Mouse (Mus musculus) mesoderm, embryonic 11.5 days (tissue): ENCODE measurements around the gene Spib.

Experiments
- DNase-seq: peaks from one replicate; pipeline ENCODE4 v3.0.0-alpha.2; 2012; ENCODE audit warnings: low read depth, low spot score

Spib gene

DNA sequence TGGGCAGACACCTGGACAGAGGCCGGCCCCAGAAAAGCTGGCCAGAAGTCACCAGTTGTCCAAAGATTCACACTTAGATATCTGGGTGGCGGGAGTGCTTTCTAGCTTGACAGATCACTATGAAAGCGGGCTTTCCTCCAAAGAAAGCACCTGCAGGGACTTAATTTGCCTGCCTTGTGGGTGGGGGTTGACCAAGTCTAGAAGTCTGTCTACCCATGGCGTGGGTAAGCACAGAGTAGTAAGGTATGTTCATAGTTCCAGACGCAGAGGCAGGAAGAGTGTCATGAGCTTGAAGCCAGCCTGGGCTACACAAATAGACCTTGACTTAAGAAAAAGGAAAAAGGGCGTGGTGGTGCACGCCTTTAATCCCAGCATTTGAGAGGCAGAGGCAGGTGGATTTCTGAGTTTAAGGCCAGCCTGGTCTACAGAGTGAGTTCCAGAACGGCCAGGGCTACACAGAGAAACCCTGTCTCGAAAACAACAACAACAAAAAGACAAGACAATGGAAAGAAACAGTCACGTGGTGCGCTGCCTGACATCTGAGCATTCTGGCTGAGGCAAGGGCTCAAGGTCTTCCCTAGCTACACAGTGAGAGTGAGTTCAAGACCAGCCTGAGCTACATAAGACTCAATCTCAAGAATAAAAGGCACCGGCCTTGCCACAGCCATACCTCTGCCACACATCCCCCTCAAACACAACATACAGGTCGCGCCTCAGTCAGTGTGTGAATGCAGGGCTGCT lies 5.3 kb downstream of the Spib start:
- DNase-seq, result no peak

DNA sequence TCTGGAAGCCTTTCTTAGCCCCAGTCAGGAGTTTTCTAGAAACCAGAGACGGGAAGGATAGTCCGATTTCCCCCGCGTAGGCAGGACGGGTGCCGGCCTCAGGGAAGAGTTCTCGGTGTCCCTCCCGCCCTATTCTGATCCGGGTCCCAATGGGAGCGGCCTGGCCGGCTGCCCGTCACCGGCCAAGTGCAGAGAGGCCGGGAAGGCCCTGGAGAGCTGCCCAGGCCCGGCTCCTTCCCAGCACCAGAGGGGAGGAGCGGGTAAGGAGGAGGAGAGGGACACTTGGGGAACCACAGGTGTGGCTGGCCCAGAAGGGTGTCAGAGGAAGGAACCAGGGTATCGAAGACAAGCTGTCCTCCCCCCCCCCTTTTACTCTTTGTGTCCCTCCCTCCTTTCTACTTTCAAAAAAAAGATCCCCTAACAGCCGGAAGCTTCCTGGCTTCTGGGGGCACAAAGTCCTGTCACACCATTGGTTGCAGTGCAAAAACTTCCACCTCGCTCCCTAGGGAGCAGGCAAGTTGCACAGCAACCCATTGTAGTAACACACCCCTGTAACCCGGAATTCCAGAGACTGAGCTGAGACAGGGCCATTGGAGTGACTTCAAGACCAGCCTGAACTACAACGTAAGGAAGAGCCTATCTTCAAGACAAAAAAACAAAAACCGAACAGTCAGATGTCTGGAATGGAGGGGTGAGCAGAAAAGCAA lies 6.6 kb downstream of the Spib start:
- DNase-seq, result no peak

DNA sequence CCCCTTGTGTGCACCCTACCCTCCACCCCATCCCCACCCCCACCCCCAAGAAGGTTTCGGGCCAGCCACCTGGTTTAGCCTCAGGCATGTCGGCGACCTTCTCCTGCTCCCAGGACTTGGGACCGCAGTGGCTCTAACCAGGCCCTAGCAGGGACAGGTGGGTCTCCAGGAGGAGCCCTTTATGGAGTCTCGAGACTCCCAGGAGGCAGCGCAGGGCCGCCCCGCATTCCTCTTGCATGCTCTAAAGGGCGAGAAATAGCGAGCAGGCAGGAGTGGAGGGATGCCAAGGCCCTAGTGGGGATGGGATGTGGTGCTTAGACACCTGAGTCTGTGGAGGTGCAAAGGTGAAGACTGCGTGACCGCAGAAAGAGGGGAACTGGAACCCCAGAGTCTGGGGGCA lies 7.4 kb downstream of the Spib start, which contains the start of gene Mybpc2:
Gene Mybpc2 (minus strand): TSS at position 155 of the 400 bp plus-strand sequence.
- DNase-seq, result no peak

DNA sequence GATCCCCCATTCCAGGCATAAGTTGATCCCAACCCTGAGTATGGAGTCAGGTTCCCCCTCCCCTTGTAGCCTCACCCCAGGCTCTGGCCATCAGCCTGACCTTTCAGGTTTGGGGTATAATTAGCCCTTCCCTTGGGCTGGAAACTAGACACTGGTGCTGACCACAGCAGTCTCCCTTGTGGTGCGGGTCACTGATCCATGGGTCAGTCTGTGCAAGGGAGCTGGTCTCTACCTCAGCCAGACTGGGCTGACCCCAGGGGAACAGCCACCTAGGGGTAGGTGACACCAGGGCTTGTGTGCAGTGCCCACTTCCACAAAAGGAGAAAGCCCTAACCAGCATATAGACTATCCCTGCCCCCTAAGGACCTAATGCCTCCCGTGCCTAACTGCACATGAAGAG lies 8.8 kb downstream of the Spib start:
- no peak for DNase-seq

DNA sequence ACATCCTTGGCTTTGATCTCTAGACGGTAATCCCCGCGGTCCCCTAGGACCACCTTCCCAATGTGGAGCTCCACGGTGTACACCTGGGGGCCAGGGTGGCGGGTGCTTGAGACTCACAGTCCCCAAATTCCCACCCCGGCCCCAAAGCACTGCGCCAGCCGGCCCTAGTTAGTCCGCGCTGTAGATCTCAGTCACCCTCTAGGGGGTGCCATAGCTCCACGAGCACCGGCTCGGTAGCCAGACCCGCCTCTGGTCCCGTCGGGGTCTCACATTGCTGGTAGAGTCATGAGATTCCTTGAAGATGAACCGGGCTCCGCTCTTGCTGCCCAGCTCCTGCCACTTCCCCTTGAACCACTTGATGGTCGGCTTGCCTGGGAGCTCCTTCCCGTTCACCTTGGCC lies 10.2 kb downstream of the Spib start:
- peak; percentile 73 for DNase-seq

DNA sequence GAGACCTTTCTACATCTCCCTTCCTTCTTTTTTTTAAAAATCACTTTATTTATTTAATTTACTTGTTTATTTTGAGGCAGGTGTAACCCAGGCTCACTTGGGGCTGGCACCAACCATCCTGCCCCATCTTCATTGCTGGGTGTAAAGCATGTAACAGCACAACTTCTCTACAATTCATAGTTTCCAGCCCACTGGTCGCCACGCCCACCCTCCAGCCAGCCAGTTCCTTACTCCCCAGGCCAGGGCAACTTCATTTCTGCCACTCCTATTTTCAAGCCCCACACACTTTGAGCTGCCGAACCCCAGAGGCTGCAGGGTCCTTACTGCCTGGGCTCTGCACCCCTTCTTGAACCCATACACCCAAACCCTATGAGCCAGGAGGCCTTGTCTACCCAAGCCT lies 10.9 kb downstream of the Spib start:
- no peak for DNase-seq

DNA sequence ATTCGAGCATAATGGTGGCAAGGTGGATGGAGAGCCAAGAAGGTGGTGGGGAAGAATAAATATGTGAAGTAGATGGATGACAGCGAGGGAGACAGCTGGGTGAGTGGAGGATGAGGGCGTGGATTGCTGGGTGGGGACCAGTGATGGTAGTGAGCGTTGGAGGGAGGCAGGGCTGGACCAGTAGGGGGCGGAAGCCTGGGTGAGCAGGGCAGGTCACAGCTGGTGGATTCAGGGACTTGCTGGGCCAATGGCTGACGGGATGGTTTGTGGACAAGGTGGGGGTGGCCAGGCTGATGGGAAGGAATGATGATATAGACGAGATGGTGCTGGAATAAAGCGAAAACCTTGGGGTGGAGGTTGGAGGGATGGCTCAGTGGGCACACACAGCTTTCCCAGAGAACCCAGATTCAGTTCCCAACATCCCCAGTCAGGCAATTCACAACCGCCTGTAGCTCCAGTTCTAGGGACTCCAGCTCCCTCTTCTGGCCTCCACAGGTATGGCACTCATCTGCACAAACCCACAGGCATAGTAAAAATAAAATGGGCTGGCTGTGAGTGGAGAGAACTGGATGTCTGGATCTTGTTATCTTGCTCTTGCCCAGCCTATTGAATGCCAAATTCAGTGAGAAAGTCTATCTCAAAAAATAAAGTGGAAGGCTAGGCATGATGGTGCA lies 12.5 kb downstream of the Spib start:
- peak; percentile 25 for DNase-seq

DNA sequence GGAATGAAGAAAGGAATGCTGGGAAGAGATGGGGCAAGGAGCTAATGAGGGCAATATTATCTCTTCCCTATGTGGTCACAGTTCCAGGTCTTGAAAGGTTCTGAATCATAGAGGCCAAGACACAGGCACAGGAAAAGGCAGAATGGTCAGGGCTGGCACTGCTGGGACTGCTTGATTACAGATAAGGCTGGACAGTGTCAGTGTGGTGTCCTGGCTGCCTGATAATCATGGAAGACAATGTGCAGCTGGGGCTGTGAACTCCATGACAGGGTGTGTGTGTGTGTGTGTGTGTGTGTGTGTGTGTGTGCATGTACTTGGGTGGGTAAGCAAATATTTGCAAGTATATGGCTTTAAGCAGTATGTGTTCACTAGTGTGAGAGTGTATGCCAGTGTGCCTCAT lies 24.4 kb downstream of the Spib start:
- DNase-seq, result no peak

DNA sequence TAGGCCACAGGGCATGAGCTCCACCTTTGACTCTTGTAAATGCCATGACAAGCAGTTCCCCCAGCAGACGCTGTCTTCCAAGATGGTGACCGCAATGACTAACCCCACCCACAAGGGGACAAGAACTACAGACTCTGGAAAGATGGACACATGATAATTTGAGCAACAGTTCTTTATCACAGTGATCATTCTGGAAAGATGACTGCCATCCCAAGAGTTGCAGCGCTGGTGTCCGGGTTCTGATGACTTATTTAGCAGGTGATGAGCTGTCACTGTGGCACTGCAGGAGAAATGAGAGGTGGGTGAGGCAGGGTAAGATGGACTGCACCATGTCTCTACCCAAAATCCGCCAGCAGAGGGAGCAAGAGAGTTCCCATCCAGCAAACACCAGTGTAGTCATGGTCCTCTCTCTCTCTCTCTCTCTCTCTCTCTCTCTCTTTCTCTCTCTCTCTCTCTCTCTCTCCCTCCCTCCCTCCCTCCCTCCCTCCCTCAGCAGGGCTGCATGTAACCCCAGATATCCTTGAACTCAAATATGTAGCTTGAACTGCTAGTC lies 30.2 kb downstream of the Spib start:
- DNase-seq, result peak; percentile 81

DNA sequence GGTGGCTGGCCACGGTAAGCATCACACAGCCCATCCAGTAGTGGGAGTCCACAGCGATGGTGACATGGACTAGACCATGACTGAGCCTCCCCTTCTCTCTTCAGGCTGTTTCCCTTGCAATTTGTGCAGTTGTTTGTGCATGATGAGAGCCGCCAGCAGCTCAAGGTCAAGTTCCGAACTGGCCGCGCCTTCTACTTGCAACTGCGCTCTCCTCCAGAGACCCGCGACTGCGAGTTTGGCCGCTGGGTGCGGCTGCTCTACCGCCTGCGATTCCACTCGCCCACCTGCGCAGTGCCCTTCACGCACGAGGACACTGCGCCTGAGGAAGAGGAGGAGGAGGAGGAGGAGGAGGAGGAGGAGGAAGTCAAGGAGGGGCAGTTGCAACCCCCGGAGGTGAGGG lies 31.8 kb downstream of the Spib start:
- DNase-seq, result no peak

DNA sequence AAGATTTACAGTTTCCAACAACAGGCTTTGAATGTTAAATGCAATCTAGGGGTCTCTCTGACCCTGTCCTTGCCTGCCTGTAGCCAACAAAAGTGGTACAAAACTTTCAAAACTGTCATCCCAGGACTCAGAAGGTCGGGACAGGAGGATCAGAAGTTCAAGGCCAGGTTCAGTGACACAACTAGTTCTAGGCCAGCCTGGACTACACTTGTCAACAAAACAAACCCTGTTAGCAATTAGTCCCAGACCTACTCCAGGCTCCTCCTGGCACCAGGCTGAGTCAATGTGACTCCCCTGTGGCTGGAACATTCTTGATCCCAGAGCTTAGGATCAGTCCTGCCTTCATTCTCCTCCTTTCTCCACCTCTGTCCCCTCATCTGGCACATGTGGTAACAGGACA lies 32.9 kb downstream of the Spib start:
- no peak for DNase-seq

DNA sequence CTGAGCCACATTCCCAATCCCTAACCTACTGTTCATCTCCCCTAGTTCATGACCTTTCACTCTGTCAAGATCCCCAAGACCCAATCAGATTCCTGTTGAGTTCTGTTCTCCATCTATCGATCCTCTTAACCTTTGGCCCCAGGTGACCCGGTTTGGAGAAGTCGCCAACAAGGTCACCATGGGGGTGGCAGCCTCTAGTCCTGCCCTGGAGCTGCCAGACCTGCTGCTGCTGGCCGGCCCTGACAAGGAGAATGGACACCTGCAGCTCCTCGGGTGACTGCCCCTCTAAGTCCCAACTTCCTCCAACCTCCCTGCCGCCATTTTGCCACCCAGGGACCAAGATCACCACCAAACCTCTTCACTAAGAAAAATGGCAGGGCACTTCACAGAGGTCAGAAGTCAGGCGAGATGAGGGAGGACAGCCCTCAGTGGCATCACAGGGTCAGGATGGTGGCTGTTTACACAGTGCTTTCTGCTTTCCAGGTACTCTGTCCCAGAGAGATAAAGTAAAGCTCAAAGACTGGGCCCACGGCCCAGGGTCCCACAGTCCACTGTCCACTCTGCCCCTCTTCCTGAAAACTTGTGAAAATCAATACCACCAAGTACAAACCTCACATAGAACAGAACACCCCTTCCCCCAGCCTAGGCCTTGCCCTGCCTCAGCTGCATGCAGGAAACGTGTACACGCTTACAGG lies 34.4 kb downstream of the Spib start:
- no peak for DNase-seq

DNA sequence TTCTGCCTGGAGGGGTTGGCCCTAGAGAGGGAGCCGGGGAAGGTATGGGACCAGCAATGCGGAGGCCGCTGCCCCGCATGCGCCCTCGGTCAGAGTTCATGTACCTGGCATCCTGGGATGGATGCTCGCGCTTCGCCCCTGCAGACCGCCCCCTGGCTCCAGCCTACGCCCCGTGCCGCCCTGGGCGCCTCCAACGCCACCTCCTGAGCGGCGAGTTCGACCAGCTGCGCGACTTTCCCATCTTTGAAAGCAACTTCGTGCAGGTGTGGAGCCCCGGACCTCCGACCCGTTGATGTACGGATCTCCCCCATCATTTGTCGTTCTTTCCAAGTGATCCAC lies 35.1 kb downstream of the Spib start:
- no peak for DNase-seq

DNA sequence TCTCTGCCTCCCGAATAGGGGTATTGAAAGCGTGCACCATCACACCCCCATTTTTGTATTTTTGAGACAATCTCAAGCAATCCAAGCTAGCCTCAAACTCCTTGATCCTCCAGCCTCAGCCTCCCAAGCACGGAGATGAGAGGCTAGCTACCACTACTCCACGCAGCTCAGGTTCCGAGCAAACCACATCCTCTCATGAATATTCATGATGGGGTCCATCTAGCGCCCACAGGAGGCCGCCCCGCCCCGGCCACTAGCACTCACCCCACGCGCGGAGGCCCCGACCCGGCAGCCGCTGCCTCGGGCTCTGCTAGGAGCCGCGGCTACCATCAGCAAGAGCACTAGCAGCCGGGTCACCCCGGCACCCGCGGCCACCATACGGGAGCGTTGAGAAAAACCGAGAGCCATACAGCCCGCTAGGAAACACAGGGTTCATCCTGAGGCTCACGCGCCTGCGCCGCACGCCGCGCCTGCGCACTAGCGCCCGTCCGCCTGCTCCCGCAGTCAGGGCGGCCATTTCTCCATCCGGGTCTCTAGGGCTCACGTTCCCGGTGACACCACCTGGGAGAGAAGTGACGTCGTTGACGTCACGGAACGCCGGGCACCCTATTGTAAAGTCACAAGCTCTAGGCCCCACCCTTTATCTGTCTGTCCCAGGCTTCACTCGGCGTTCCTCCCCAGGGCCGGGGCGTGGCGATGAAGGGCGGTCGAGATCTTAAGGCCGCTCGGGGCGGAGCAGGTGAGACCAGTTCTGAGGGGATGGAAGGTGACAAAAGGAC lies 35.7 kb downstream of the Spib start, which contains the start of the genes Emc10 and Fam71e1:
Gene Emc10 (minus strand): TSS at position 538 of the 779 bp plus-strand sequence.
Gene Fam71e1 (plus strand): TSS at position 590 of the 779 bp plus-strand sequence.
- peak; percentile 100 for DNase-seq

DNA sequence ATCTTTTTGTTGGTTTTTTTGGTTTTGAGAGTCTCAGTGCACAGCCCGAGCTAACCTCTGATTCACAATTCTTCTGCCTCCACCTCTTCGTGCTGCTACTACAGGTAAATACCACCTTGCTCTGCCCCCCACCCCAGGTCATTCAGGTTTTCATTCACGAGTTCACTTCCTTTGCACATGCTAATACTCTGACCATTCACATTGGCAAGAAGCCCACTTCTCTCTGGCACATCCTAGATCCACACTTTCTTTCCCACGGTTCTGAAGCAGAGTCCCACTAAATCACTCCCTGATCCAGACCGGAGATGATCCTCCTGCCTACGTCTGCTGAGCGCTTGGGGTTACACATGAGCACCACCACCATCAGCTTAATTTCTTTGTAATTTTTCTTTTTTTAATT lies 36.8 kb downstream of the Spib start:
- DNase-seq, result no peak

DNA sequence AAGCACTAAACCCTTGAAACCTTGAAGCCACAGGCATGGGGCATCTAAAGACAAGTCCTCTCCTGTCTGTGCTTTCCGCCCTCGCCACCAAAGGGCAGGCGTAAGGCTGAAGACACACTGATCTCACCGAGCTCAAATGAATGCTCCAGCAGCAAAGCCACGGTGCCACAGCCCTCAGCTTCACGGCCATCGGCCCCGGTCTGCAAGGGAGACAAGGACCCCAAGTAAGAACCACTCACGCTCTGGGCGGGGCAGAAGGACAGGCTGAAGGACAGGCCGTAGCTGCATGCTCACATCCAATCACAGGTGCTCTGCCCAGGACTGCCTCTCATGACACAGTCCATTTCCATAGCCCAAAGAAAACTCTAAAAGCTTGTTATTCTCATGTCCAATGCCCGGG lies 37.2 kb downstream of the Spib start:
- no peak for DNase-seq

DNA sequence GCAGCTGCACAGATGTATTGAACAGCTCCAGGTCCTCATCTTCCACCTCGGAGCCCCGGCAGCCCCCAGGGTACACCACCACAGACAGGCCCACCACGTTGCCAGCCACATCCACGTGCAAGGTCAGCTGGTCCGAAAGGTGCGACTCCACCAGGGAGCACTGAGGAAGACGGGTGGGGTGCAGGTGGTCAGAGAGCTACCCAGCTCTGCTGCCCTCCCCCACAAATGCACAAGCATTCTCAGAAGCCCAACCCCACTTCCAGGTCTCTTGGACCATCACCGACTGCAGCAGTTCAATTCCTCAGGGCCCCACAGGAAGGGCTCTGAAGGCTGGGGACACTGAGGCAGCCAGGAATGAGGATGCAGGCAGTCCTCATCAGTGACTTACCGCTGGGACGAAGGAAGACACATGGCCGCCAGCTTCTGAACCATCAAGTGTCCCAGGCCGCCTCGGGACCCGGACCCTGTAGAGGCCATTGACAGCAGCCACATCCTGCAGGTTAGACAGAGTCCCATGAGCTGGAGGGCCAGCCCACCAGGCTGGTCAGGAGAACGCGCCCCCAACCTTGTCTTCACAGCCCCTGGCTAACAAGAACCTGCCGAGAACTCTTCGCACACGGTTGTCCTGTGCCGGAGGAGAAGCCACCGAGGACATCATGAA lies 39.6 kb downstream of the Spib start:
- no peak for DNase-seq

DNA sequence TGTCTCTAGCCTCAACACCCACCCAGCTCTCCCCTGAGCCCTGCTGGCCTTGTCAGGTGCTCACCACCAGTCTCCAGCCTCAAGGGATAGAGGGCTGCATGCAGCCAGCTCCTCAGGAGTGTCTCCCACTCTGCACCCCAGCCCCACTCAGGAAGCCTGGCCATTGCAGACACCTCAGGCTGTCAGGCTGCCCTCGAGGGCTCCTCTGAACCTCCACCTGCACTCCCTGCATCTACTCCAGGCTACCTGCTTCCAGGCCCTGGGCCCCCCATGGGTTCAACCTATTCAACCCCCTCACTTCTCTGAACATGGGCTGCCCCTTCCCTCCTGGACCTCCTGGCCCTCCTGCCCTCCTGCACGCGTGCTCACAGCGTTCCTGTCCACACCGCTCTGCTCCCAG lies 40.5 kb downstream of the Spib start:
- DNase-seq, result no peak

DNA sequence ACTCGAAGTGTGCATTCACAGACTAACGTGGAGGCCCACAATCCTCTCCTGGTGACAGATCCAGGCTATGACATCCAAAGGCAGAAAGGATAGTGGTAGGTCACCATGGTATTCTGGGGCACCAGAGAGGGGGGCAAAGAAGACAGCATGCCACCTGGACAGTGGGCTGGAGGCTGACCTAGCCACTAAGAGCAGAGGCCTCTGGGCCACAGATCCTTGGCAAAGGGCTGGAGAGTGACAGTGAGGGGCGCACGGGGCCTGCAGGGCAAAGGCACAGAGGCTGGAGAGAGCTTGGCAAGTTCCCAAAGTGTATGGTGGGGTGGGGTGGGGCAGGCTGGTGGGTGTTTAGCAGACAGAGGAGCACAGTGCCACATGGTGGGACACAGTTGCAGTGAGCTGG lies 41.6 kb downstream of the Spib start:
- DNase-seq, result no peak

DNA sequence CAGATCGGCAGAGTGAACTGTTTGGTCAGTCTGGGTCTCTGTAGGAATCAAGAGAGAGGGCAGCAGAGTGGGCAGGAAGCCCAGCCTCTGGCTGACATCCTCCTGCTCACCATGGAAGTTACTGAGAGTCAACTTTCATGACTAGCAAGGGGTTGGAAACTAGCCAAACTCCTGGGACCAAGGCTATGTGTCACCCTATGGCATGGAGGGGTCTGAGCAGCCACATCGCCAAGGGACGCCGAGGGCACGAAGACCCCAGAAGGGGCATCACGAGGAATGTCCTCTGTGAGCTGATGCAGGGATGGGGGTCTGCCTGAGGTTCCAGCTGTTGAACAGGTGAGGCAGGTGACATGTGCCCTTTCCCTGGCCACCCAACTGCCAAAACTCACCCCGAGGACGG lies 43.3 kb downstream of the Spib start:
- no peak for DNase-seq

DNA sequence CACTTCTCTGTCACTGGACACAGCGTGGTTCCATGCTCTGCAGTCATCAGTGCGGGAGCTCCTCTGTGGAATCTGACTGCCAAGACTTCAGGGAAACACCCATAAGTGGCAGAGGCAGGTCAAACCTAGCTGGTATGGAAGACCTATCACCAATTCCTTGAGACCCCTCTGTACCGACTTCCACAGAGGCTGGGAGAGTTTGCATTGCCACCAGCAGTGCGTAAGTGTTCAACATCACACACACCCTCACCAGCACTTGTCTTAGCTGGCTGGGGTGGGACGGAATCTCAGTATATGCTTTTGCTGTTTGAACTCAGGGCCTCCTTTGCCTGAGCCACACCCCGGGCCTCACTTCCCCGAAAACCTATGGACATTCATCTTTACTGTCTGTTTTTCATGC lies 43.9 kb downstream of the Spib start:
- no peak for DNase-seq
